Mouse (Mus musculus): Measurements from ENCODE around the gene Osbpl9. TPM values are rescaled to one million over a fixed set of nuclear protein-coding genes. Genes with fewer than 3 reads are reported as not detected.

Gene Osbpl9
- polyA plus RNA-seq (2011; ENCODE audit: insufficient read length, low read depth, missing spikeins) = 113 and 127 TPM in 2 replicates

- TF ChIP-seq CTCF (IDR thresholded peaks at IDR 0.05; ENCODE audit: borderline replicate concordance, insufficient read depth, low read length) (no peak), POLR2A (IDR thresholded peaks at IDR 0.05; ENCODE audit: low read depth, low read length) (peak; percentile 83)
- H3K4me3 ChIP-seq (ENCODE audit: insufficient read depth, low read length) = peak within 1 kb of the TSS; percentile 83
- H3K27ac ChIP-seq (ENCODE audit: insufficient read depth, low read length) = peak within 1 kb of the TSS; percentile 87
- H3K4me1 ChIP-seq (ENCODE audit: control insufficient read depth, insufficient read depth, low read length) = peaks cover 4% of the 10 kb centered on the region; the same call in 1 of the 2 replicates
These were observed at the start of gene Osbpl9 for GRCm38 (mm10) chr4:109201582-109202424. Gene Osbpl9 (minus strand): TSS chr4:109202272.

GRCm38 (mm10) chr4:109251605-109252004 is 49.5 kb upstream of the Osbpl9 start:
- no peaks in the 10 kb centered on the region for H3K4me1 ChIP-seq (ENCODE audit: control insufficient read depth, insufficient read depth, low read length)
- no peak overlapping the region for H3K27ac ChIP-seq (ENCODE audit: insufficient read depth, low read length)
- TF ChIP-seq POLR2A (IDR thresholded peaks at IDR 0.05; ENCODE audit: low read depth, low read length) (no peak), CTCF (IDR thresholded peaks at IDR 0.05; ENCODE audit: borderline replicate concordance, insufficient read depth, low read length) (peak; percentile 38; the same call in 1 of the 2 replicates)
- H3K4me3 ChIP-seq (ENCODE audit: insufficient read depth, low read length) = no peak overlapping the region

- Histone ChIP-seq H3K4me1 (ENCODE audit: control insufficient read depth, insufficient read depth, low read length) (peaks cover 9% of the 10 kb centered on the region), H3K4me3 (ENCODE audit: insufficient read depth, low read length) (no peak overlapping the region), H3K27ac (ENCODE audit: insufficient read depth, low read length) (no peak overlapping the region)
- TF ChIP-seq POLR2A (IDR thresholded peaks at IDR 0.05; ENCODE audit: low read depth, low read length) (no peak), CTCF (IDR thresholded peaks at IDR 0.05; ENCODE audit: borderline replicate concordance, insufficient read depth, low read length) (no peak)
These were observed 43.0 kb upstream of the Osbpl9 start for GRCm38 (mm10) chr4:109245016-109245620.

- TF ChIP-seq CTCF (IDR thresholded peaks at IDR 0.05; ENCODE audit: borderline replicate concordance, insufficient read depth, low read length) = no peak
- no peak for TF ChIP-seq POLR2A (IDR thresholded peaks at IDR 0.05; ENCODE audit: low read depth, low read length)
These were observed 42.4 kb upstream of the Osbpl9 start for GRCm38 (mm10) chr4:109244506-109244905.

GRCm38 (mm10) chr4:109241934-109242333 is 39.9 kb upstream of the Osbpl9 start:
- peaks cover 11% of the 10 kb centered on the region for H3K4me1 ChIP-seq (ENCODE audit: control insufficient read depth, insufficient read depth, low read length)
- TF ChIP-seq CTCF (IDR thresholded peaks at IDR 0.05; ENCODE audit: borderline replicate concordance, insufficient read depth, low read length) = no peak
- no peak for TF ChIP-seq POLR2A (IDR thresholded peaks at IDR 0.05; ENCODE audit: low read depth, low read length)
- H3K4me3 ChIP-seq (ENCODE audit: insufficient read depth, low read length) = no peak overlapping the region
- no peak overlapping the region for H3K27ac ChIP-seq (ENCODE audit: insufficient read depth, low read length)

More at GRCm38 (mm10) chr4:109244506-109244905, 42.4 kb upstream of the Osbpl9 start:
- H3K4me3 ChIP-seq (ENCODE audit: insufficient read depth, low read length) = no peak overlapping the region
- peaks cover 9% of the 10 kb centered on the region for H3K4me1 ChIP-seq (ENCODE audit: control insufficient read depth, insufficient read depth, low read length)
- H3K27ac ChIP-seq (ENCODE audit: insufficient read depth, low read length) = no peak overlapping the region

GRCm38 (mm10) chr4:109241221-109241620 is 39.1 kb upstream of the Osbpl9 start:
- no peak for TF ChIP-seq CTCF (IDR thresholded peaks at IDR 0.05; ENCODE audit: borderline replicate concordance, insufficient read depth, low read length)
- no peak for TF ChIP-seq POLR2A (IDR thresholded peaks at IDR 0.05; ENCODE audit: low read depth, low read length)
- Histone ChIP-seq H3K27ac (ENCODE audit: insufficient read depth, low read length) (no peak overlapping the region), H3K4me3 (ENCODE audit: insufficient read depth, low read length) (no peak overlapping the region), H3K4me1 (ENCODE audit: control insufficient read depth, insufficient read depth, low read length) (peaks cover 13% of the 10 kb centered on the region)

GRCm38 (mm10) chr4:109238428-109239268 is 36.6 kb upstream of the Osbpl9 start:
- TF ChIP-seq CTCF (IDR thresholded peaks at IDR 0.05; ENCODE audit: borderline replicate concordance, insufficient read depth, low read length) (no peak), POLR2A (IDR thresholded peaks at IDR 0.05; ENCODE audit: low read depth, low read length) (no peak)
- Histone ChIP-seq H3K27ac (ENCODE audit: insufficient read depth, low read length) (no peak overlapping the region), H3K4me3 (ENCODE audit: insufficient read depth, low read length) (no peak overlapping the region), H3K4me1 (ENCODE audit: control insufficient read depth, insufficient read depth, low read length) (peaks cover 13% of the 10 kb centered on the region)

- TF ChIP-seq POLR2A (IDR thresholded peaks at IDR 0.05; ENCODE audit: low read depth, low read length) (no peak), CTCF (IDR thresholded peaks at IDR 0.05; ENCODE audit: borderline replicate concordance, insufficient read depth, low read length) (no peak)
- peaks cover 7% of the 10 kb centered on the region; the same call in 1 of the 2 replicates for H3K4me1 ChIP-seq (ENCODE audit: control insufficient read depth, insufficient read depth, low read length)
- no peak overlapping the region for H3K27ac ChIP-seq (ENCODE audit: insufficient read depth, low read length)
- H3K4me3 ChIP-seq (ENCODE audit: insufficient read depth, low read length) = no peak overlapping the region
These were observed 34.3 kb upstream of the Osbpl9 start for GRCm38 (mm10) chr4:109236186-109236879.
